Mouse (Mus musculus) lung, postnatal 25 days (tissue): Measurements from ENCODE around the gene Krt31.

Experiments used
- DNase-seq: peaks from one replicate; pipeline ENCODE4 v3.0.0; 2022; ENCODE audit warnings: low spot score

The Krt31 gene

DNA sequence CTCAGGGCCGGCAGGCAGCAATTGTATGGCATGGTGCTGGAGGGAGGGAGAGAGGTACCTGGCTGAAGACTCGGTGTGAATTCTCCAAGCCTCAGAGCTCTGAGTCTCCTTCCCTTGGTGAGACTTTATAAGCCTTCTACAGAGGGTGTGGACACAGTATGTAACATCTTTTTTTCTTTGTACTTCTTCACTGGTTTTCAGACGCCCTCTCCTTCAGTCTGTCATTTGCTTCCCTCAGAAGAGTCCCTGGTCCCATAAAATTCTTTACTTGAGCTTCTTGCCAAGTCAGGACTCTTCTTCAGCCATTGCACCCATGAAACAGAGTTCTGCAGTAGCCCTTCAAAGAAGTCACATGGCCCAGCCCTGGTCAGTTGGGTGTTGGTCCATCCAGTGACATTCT, at the start of gene Krt31:
Krt31 (minus strand) TSS at position 101 of the 400 bp plus-strand sequence.
- no peak for DNase-seq

DNA sequence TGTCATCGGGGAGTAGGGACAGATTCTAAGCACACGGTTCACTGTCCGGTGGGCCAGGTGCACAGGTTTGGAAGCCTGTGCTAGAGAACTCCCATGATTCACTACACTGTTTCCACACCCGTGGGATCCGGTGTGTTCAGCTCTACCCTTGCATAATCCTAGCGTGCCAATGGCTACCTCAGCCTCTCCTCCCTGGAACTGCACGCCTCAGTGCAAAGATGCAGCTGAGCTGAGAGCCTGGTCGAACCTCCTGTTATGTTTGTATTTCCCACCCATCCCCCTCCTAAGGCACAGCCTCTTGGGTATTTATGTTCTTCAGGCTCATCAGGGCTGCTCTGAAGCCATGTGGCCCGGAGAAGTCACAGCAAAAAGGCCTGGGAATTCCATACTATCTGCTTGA, 47.5 kb upstream of the Krt31 start:
- DNase-seq, result no peak

DNA sequence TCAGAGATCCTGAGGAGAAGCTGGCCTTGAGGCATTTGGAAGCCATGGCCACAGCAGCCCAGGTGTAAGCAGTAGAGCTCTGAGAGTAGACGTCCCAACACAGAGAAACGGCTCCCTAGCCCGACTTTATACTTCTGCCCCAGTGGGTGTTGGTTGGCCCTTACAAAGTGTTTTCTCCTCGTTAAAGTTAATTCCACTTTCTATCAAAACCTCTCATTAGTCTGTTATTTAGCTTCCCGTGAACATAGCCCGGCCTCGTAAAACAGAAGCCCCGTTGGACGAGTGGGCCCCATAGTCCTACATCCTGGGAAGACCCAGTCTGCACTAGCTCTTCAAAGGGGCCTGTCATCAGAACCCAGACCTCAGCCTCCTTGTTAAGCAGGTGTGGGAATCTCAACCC, 45.8 kb upstream of the Krt31 start, which contains the start of gene Krt35:
Krt35 (minus strand) TSS at position 101 of the 400 bp plus-strand sequence.
- DNase-seq, result no peak

GRCm38 (mm10) chr11:100088378-100089025, 38.2 kb upstream of the Krt31 start:
- DNase-seq, result no peak

DNA sequence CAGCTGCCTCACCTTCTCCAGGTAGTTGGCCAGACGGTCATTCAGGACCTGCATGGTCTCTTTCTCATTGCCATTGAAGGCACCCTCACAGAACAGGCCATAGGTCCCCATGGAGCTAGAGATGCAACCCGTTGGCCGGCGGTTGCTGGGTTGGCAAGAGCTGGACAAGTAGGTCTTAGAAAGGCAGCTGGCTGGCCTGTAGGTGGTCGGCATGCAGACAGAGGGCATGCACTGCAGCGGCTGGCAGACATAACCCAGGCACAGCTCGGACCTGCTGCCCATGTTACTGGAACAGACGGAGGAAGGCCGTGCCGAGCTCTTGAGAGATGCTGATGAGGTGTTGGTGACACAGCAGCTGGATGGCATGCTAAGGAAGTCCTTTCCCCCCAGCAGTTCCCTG, 37.5 kb upstream of the Krt31 start, which contains the start of gene Krt32:
Krt32 (minus strand) TSS at position 366 of the 400 bp plus-strand sequence.
- no peak for DNase-seq

- DNase-seq, result no peak
Observed at GRCm38 (mm10) chr11:100073873-100074272, 23.5 kb upstream of the Krt31 start.

DNA sequence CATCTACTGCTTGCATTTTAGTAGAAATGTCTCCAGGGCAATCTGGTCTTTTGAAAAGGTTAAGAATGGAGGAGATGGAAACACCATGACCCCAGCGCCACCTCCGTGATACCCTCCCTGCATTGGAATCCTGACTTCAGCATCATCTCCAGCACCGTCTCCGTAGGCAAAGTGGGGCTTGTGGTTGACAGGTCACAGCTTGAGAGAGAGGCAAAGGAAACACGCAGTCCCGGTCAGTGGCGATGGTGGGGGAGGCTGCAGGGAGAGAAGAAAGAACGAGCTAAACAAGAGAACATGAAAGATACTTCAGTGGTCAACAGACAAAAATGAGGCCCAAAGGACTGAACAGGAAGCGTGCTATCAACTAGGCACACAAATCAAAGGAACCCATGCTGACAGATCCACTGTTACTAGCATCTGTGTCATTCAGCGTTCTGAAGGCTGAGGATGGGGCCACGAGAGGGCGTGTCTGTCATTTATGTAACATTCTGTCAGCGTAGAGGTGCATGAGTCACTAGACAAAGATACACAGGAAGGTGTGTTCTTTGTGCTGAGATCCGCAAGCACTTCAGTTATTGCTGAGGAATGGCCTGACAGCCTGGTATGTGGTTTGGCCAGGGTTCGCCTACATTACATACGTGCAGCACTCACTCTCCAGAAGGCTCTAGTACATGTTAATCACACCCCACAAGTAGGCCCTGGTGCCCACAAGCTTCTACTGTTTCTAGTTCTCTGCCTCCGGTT, 17.1 kb upstream of the Krt31 start:
- DNase-seq, result peak; percentile 69

DNA sequence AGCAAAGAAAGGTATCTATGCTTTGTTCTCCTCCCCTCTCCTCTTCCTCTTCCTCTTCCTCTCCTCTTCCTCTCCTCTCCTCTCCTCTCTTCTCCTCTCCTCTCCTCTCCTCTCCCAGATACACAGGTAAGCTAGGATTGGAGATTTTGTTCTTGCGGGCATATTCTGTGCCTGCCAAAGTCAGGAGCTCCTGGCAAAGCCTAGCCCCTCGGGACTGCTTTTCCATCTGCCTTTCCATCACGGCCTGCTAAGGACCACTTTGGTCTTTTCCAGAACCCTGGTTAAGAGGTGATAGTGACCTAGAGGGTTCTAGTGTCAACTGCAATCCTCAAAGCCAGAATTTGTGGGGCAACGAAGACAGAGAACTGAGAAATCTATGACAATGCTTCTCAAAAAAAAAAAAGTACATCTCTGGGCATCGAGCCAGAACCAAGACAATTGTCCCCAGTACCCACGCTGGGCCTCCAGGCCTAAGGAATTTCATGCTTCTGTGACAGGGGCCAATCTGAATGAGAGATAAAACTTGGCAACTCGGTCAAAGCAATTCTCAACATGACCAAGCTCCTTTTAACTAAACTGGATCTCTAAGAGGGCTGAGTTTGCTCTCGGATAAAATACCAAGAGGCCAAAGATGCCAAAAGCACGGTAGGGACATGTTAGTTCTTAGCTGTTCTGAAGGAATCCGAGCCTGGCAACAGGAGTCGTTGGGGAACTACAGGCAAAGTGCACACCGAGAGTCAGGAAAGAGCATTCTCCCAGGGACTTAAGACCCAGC, 16.1 kb upstream of the Krt31 start:
- no peak for DNase-seq

DNA sequence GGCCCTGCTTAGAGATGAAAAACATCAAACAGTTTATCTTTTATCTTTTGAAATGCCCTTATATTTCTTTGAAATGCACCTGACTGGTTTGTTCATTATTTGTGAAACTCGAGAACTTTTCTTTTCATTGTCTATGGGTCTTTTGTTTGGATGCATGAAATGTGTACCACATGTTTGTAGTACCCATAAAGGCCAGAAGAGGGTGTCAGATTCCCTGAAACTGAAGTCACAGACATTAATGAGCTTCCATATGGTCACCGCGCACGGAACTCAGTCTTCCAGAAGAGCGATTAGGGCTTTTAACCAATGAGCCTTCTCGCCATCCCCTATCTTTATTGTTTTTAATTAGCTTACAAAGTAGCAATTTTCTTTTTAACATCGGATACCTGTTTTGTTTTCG, 8.5 kb upstream of the Krt31 start:
- DNase-seq, result no peak

DNA sequence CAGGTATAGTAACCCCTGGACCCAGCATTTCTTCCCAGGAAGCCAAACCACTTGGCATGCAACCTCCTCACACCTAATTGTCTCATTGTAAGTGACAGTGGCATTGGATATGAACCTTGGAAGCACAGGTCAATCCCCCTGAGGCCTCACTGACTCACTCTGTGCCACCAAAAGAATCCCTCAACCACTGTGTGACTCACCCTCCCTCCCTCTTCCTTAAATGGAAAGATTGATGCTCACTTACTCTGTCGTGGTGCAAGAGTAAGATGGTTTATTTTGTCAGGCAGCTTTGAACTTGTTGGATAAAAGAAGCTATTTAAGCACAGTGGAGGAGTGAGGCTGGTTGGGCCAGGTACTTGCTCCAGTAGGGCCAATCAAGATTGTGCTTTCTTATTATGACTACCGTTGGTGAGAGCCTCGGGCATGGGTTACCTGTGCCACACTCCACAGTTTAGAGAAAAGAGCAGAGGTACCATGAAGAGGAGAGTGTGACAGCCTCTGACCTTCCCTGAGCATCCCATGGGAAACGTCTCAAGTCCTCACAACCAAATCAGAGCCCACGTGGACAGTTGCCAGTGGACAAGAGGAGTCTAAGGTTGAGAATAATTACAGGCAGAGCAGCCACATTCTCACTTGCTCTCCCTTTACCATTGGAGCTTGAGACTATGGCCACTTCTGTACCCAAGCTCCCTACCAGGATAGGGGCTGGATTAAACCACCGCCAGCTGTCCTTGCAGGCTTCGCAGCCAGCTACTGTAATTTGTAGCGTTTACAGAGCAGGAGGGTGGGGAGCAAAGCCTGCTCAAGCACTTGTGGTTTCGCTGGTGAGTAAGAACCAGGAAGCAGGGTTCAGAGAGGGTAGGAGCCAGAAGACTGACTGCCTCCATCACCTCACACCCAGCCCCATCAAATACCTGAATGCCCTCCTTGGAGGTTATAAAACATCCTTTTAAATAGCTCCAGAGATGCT, 5.6 kb upstream of the Krt31 start:
- peak; percentile 8 for DNase-seq

DNA sequence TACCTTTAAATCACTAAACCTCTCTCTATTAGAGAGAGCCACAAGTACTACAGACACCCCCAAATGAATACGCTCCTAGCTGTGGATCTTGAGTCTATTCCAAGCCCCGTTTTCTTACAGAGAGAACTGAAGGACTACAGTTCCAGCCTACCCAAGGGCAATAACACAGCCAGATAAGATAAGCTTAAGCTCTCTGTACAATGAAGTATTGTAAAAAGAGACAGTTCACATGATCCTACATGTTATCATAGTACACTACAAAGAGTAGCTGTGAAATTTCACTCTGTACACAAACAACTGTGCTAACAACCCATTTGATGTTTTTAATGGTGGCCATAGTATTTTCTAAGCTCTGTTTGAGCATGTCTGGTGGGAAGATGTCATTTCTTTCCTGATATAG, 3.2 kb downstream of the Krt31 start:
- DNase-seq, result no peak

GRCm38 (mm10) chr11:100046303-100046866, 4.0 kb downstream of the Krt31 start:
- DNase-seq, result peak; percentile 2

- no peak for DNase-seq
Observed at GRCm38 (mm10) chr11:100041454-100041853, 8.9 kb downstream of the Krt31 start, which contains the start of gene Krt34. Krt34 (minus strand) TSS chr11:100041554.

GRCm38 (mm10) chr11:100029768-100030167, 20.6 kb downstream of the Krt31 start, which contains the start of gene Krt33b:
Krt33b (minus strand) TSS chr11:100029868.
- no peak for DNase-seq

GRCm38 (mm10) chr11:100021438-100021837, 28.9 kb downstream of the Krt31 start:
- no peak for DNase-seq

- no peak for DNase-seq
Observed at GRCm38 (mm10) chr11:100019466-100019865, 30.9 kb downstream of the Krt31 start.

DNA sequence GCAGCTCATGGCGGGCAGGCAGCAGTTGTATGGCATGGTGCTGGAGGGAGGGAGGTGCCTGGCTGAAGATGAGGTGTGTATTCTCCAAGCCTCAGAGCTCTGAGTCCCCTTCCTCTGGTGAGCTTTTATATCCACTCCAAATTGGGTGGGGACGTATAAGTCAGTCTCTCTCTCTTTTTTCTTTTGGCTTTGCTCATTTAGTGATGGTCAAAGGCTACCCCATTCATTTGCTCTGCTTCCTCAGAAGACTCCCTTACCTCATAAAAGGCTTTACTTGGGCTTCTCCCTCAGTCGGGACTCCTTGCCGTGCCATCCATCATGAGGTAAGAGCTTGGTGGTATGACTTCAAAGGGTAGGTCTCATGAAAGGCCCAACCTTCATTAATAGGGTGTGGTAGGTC, 34.2 kb downstream of the Krt31 start, which contains the start of gene Krt33a:
Krt33a (minus strand) TSS at position 101 of the 400 bp plus-strand sequence.
- no peak for DNase-seq

- peak; percentile 37 for DNase-seq
Observed at GRCm38 (mm10) chr11:100013691-100014171, 36.6 kb downstream of the Krt31 start.

DNA sequence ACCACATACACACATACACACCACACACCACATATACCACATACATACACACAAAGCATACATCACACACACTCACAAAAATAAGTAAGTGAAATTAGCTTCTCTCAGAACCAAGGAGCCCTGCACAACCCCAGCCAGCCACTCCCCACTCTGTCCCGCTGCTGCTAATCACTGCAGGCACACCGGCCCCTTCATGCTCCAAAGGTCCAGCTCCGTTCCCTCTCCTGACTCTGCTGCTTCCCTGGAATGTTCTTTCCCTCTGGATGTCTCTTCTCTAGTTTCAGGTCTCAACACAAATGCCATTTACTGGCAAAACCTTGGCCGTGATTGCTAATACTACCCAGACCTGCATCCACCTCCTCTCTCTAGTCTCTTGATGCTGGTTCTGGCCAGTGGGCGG, 39.7 kb downstream of the Krt31 start:
- no peak for DNase-seq

- DNase-seq, result no peak
Observed at GRCm38 (mm10) chr11:100008336-100008735, 42.0 kb downstream of the Krt31 start.

DNA sequence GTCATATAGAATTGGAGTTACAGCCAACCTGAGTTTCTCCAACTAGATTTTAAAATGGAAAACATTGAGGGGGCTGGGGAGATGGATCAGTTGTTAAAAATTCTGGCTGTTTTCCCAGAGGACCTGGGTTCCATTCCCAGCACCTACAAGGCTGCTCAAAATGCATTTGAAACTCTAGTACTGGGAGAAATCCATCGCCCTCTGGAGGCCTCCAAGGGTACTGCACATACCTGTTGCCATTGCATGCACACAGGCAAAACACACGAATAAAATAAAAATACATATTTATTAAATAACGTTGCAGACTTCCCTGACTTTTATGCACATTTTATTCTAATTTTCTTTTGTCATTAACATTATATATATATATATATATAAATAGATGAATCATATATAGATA, 43.7 kb downstream of the Krt31 start:
- DNase-seq, result no peak
